Mouse (Mus musculus) gastrocnemius, postnatal 25 days (tissue): ENCODE measurements around the gene Mmd2. TPM values are rescaled to one million over a fixed set of nuclear protein-coding genes. Genes with fewer than 3 reads are reported as not detected.
A peak's percentile ranks its signal among the peaks of the same experiment; 100 is the strongest.

ENCODE experiments used
- DNase-seq: peaks from one replicate; pipeline ENCODE4 v3.0.0; 2022
- total RNA-seq, 2 experiments: library from RNA; stranded (reverse); gene quantifications; 1 replicate in 1 of 2; 2 replicates in 1 of 2; pipeline ENCODE4 v1.2.3; 2021

The Mmd2 gene
- total RNA-seq, 2 experiments from 2014 or later = not detected

- no peak for DNase-seq
Observed at GRCm38 (mm10) chr5:142605288-142605687, 3.3 kb downstream of the Mmd2 start.

- no peak for DNase-seq
Observed at GRCm38 (mm10) chr5:142604379-142604778, 4.2 kb downstream of the Mmd2 start.

GRCm38 (mm10) chr5:142597648-142598390 is 10.8 kb downstream of the Mmd2 start:
- DNase-seq = no peak

- no peak for DNase-seq
Observed at GRCm38 (mm10) chr5:142596723-142597122, 11.9 kb downstream of the Mmd2 start.

- DNase-seq = no peak
Observed at GRCm38 (mm10) chr5:142595698-142596097, 12.9 kb downstream of the Mmd2 start.

- no peak for DNase-seq
Observed at GRCm38 (mm10) chr5:142590953-142591616, 17.5 kb downstream of the Mmd2 start.

GRCm38 (mm10) chr5:142583616-142584126 is 24.9 kb downstream of the Mmd2 start:
- no peak for DNase-seq

- no peak for DNase-seq
Observed at GRCm38 (mm10) chr5:142581517-142581916, 27.1 kb downstream of the Mmd2 start.

- no peak for DNase-seq
Observed at GRCm38 (mm10) chr5:142578192-142578591, 30.4 kb downstream of the Mmd2 start.

GRCm38 (mm10) chr5:142576832-142577231 is 31.8 kb downstream of the Mmd2 start:
- no peak for DNase-seq

GRCm38 (mm10) chr5:142574323-142575057 is 34.1 kb downstream of the Mmd2 start:
- DNase-seq = no peak

GRCm38 (mm10) chr5:142564606-142565005 is 44.0 kb downstream of the Mmd2 start:
- no peak for DNase-seq

- DNase-seq = no peak
Observed at GRCm38 (mm10) chr5:142560261-142560660, 48.3 kb downstream of the Mmd2 start.

- peak; percentile 62 for DNase-seq
Observed at GRCm38 (mm10) chr5:142557397-142558067, 51.1 kb downstream of the Mmd2 start.

GRCm38 (mm10) chr5:142556721-142557120 is 51.9 kb downstream of the Mmd2 start:
- DNase-seq = no peak

GRCm38 (mm10) chr5:142555866-142556265 is 52.7 kb downstream of the Mmd2 start:
- DNase-seq = no peak

GRCm38 (mm10) chr5:142550706-142551652 is 57.6 kb downstream of the Mmd2 start, which contains the start of gene Radil:
Radil (minus strand) TSS chr5:142551098.
- peak; percentile 94 for DNase-seq

- peak; percentile 34 for DNase-seq
Observed at GRCm38 (mm10) chr5:142549961-142550705, 58.5 kb downstream of the Mmd2 start.

GRCm38 (mm10) chr5:142549441-142549840 is 59.2 kb downstream of the Mmd2 start:
- no peak for DNase-seq

GRCm38 (mm10) chr5:142547066-142547465 is 61.5 kb downstream of the Mmd2 start:
- no peak for DNase-seq
